Mouse (Mus musculus): ENCODE results near the gene Scarb1. TPM values are rescaled to one million over a fixed set of nuclear protein-coding genes. Genes with fewer than 3 reads are reported as not detected.
"Not testable (repeated sequence)": the region's sequence is repeated elsewhere in the genome, so short reads cannot be mapped to it uniquely, and the experiment has no call there.

Scarb1 gene
- total RNA-seq (2021), result 10 to 100 TPM; 11.7 to 25.2 TPM
- long read RNA-seq, experiment 1, transcript Scarb1-201 (13 exons, 2,521 nt), result major isoform, 6 of 12 reads
- long read RNA-seq, experiment 1, partial matches to known transcripts, result 0 of 12 reads
- long read RNA-seq, experiment 1, other reads (novel, unspliced or antisense), result 6 of 12 reads
- long read RNA-seq, experiment 2, transcript Scarb1-201 (13 exons, 2,521 nt), result major isoform, 13 of 18 reads
- long read RNA-seq, experiment 2, partial matches to known transcripts, result 1 of 18 reads
- long read RNA-seq, experiment 2, other reads (novel, unspliced or antisense), result 4 of 18 reads

DNA sequence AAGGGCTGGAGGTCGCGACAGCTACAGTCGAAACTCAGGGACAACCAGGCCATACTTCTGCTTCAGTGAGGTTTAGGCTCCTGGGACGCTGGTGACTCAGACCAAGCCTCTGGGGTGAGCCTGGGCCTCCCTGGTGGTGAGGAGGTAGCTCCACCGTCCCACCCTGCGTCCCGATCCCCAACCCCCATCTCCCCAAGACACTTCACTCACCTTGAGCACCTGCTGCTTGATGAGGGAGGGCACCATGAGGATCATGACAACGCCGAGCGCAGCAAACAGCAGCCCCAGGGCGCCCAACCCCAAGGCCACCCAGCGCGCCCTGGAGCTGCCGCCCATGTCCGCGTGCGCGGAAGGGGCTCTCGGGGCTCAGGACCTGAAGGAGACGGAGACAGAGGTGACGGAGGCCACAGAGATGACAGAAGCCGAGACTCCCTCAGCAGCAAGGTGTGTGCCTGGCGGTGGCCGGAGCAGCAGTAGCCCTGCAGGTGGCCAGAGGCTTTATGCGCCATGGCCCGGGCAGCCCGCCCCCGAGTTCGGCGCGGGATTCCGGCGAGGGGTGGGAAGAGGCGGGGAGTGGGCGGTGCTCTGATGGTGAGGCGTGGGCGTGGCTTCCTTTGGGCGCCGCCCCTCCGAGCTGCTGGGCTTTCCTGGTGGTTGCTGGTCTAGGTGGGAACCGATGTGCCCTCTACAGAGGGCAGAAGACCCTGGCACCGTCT lies at the start of gene Scarb1:
Gene Scarb1 (minus strand): TSS at position 548 of the 716 bp plus-strand sequence.
- peak; percentile 80 for DNase-seq

DNA sequence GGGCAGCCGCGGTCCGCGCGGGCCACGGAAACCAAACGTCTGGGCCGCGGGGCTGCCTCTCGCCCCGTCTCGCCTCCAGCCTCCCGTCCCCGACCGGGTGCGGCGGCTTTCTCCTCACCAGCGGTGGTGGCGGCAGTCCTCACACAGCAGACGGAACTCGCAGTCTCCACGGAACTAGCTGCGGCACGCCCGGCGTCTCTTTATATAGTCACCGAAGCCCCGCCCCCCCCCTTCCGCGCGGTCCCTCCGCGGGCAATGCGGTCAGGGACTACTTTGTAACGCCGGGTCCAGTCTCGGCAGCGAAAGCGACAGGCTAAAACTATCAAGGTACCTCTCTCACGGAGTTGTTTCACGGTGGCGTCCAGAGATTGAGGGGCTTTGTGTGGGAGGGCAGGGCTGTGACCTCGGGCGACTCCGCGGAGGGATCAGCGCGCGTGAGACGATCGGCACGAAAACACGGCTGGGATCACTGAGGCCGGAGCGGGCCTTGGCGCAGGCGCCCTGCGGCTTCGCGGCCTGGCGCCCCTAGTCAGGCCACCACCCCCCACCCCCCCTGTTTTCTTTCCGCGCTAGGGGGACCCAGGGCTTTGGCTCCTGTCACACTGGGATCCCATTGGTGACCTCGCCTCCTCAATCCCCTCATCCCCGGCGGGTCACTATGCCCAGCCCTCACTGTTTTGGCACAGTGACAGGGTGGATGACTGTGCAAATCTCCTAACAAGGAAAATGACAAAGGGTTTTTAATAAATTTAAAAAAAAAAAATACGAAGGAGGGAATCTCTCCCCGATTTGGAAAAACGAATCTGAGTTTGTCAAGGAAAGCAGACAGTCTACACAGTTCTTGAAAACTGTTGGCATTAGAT lies 48.9 kb upstream of the Scarb1 start, which contains the start of gene Ubc:
Gene Ubc (minus strand): TSS at position 624 of the 863 bp plus-strand sequence.
- peak; percentile 87 for DNase-seq

DNA sequence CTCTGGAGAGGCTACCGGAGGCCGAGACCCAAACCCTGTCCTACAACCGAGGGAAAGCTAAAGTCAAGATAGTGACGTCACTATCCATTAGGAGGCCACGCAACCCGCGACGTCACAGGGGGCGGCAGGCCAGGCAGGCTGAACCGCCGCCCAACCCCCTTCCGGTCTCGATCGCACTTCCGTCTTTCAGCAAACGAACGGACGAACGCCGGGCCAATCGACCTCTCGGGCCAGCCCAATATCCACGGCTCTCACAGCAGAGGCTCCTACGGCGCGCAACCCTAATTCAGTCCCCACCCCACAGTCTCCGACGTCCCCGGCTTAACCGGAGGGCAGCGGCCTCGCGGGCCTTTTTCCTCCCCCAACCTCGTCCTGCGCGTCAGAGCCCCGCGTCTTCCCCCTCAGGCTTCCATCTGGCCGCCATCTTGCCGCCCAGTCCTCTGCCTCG lies 48.3 kb upstream of the Scarb1 start, which contains the start of gene Gm10382:
Gene Gm10382 (plus strand): TSS at position 192 of the 448 bp plus-strand sequence.
- DNase-seq, result peak; percentile 82

DNA sequence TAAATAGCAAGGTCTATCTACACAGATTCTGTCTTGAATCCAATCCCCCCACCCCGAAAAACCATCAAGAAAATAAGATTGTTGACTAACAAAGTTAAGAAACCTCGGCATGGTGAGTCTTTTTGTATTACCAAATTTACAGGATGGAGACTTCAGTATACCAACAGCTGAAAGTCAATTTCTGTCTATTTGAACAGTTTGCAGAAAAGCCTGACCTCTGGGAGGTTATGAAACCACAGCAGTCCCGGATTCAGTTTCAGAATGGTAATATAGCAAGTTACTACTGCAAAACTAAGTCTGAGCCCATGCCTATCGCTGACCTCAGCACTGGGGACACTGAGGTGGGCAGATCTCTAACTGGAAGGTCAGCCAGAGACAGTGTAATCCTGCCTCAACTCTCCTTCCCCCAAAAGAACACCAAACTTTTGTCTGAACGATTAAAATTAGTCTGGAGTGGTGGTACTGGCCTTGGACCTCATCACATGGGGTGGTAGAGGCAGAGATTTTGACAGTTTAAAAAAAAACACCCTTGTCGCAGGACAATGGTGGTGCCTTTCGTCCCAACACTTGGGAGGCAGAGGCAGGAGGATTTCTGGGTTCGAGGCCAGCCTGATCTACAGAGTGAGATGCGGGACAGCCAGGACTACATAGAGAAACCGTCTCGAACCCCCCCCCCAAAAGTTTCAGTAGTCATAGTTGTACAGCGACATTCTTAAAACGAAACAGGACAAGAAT lies 47.6 kb upstream of the Scarb1 start:
- no peak for DNase-seq

DNA sequence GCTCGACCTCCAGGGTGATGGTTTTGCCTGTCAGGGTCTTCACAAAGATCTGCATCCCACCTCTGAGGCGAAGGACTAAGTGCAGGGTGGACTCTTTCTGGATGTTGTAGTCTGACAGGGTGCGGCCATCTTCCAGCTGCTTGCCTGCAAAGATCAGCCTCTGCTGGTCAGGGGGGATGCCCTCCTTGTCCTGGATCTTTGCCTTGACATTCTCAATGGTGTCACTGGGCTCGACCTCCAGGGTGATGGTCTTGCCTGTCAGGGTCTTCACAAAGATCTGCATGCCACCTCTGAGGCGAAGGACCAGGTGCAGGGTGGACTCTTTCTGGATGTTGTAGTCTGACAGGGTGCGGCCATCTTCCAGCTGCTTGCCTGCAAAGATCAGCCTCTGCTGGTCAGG lies 46.4 kb upstream of the Scarb1 start:
- DNase-seq, result not testable (repeated sequence)

DNA sequence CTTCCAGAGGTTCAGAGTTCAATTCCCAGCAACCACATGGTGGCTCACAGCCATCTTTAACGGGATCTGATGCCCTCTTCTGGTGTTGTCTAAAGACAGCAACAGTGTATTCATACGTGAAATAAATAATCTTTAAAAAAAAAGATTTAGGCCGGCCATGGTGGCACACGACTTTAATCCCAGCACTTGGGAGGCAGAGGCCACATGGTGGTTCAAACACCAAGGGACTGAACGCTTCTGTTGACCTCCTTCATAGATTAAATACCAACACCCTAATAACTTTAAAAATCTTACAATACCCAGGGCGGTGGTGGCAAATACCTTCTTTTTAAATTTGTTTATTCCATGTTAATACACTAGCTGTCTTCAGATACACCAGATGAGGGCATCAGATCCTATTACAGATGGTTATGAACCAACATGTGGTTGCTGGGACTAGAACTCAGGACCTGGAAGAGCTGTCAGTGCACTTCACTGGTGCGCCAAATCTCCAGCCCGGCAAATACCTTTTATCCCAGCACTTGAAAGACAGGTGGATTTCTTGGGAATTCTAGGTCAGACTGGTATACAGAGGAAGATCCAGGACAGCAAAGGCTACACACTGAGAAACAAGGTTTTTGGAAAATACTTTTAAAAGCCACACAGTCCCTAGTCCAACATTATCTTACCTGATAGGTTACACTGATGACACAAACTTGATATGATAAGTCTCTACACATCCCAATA lies 44.5 kb upstream of the Scarb1 start:
- DNase-seq, result no peak

DNA sequence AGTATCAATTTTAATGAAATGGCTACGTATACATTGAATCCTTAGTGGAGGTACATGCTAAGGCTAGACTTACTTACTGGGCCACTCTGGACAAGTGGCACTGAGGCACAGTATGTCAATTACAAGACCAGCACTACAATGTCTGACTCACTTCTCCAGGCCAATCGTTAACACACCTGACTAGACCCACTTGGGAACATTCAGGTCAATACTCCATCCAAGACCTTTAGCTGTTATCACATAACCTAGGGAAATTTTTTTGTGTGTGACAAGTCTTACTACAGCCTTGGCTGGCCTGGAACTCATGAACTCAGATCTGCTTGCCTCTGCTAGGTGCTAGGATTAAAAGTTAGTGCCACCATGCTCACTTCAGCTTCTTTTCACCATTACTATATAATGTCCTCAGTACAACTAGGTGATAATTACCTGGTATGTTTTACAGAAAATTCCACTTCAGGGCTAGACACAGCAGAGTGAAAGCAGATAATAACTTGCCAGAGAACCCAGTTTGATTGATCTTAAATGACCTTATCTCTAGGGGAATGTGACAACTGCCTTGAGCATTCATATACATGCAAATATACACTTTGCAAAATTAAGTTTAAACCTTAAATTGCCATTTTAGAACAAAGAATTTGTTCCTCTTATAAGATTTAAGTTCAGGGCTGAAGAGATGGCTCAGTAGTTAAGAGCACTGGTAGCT lies 43.8 kb upstream of the Scarb1 start:
- DNase-seq, result no peak

DNA sequence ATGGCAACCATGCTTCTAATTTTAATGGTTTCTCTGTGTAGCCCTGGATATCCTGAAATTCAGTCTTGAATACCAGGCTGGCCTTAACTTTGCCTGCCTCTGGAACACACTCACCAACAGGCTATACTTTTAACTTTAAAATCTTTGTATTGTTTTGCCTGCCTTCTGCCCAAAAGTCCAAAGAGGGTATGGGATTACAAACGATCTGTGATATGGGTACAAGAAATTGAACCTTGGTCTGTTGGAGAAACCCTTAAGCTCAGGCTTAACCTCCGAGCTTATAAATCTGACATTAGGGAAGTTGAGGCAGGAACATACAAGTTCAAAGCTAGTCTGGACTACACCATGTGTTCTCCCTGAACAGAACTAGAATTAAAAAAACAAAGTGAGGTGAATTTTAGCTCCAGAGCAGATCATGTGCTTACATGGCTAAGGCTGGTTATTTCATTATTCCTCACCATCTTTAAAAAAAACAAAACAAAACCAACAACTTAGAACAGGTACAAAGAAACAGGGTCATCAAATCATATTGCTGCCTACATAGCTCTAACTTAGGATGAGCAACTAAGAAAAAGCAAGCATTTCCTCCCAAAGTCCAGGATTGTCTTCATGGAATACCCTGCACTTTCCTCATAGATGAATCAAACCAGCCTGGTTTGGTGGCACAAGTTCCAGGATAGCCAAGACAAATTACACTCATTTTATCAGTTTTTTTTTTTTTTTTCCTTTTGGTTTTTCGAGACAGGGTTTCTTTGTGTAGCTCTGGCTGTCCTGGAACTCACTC lies 42.9 kb upstream of the Scarb1 start:
- DNase-seq, result no peak

DNA sequence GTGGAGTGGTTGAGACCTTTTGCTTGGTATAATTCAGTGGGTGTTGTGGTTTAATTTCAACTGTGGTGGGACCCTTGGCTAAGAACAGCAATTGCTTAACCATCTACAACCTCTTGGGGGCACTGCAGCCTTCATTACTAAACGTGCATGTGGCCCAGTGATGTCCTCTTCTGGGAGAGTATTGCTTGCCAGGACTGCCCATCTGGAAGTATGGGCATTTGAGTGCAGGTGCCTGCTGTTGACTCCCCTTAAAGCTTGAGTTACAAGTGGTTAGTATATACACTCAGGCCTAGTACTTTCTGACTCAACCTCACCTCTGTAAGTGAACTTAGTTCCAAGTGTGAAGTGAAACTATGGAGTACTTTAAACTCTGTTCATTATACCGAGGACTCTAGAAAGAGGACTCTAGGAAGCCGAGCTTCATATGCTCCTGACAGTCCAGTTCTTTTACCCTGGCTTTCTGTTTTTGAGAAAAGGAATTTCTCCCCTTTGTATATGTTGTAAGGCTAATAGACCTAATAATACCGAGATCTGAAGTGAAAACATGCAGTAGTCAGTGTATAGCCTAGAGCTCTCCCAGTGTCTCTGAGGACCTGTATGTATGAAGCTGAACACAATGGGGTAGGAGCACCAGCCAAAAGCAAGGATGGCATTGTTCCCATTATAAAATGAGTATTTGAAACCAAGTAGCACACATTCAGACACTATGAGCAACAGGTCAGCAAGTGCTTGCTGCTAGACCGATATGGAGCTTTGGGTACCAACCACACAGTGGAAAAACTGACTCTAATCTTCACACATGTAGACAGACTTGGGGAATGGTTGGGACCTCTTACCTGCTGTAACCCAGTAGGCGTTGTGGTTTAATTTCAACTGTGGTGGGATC lies 42.0 kb upstream of the Scarb1 start:
- DNase-seq, result no peak

DNA sequence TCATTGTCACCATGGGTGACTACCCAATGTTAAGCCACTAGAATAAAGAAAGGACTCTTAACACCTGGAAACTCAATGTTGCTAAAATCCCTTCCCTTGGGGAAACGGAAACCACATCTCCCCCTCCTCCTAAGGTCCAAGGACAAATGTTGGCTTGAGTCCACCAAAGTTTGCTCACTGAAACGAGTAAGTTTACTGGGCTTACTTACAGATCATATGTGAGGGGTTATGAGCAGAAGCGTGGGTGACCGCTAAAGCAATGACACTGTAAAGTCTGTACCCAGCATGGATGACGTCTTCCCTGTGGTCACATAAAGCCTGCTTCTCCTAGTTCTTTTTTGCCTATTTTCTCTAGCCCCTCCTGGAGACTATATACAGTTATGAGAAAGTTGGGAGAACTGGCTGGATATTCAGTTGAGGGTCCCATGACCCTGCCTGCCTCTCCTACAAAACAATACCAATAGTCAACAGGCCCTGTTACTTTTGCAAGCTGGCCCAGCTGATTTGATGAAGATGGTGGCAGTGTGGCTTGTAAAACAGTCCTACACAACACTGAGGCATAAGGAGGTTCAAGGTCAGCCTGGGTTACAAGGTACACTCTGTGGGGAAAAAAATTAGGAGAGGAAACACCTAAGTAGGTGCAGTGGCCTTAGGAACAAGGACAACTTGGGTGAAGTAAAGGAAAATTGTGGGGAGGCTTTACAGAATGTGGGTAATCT lies 41.2 kb upstream of the Scarb1 start:
- no peak for DNase-seq

DNA sequence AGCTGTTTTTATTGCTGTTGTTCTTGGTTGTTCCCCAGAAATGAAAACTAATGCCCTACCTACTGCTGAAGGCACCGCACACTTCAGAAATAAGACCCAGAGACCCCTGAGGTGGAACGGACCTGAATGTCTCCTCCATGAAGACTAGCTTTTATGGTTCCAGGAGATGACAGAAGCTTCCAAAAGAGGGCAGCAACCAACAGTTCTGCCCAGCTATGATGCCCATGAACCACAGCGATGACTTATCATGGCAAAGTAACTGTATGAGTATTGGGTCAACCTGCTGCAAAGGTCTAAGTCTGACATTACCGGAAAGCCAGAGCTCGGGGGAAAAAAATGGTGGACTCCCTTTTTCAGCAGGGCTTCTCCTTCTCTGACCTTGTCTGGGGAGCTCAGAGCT lies 38.0 kb upstream of the Scarb1 start:
- no peak for DNase-seq

DNA sequence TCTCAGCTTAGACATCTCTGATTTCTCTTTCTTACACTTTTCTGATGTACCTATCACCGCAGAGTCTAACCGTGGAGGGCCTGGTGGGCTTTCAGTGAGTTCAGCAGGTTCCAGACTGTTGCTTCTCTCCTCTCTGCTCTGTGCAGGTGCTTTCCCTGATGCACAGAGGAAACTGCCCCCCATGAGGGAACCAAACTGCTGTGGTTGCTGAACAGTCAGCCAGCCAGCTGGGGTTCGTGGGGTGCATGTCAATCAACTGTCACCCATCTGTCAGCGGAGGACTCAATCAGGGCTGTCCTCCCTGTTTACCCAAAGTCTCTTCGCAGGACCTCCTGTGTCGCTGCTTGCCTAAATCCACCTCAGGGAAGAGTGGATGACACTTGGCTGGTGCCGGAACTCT lies 36.3 kb upstream of the Scarb1 start:
- no peak for DNase-seq

DNA sequence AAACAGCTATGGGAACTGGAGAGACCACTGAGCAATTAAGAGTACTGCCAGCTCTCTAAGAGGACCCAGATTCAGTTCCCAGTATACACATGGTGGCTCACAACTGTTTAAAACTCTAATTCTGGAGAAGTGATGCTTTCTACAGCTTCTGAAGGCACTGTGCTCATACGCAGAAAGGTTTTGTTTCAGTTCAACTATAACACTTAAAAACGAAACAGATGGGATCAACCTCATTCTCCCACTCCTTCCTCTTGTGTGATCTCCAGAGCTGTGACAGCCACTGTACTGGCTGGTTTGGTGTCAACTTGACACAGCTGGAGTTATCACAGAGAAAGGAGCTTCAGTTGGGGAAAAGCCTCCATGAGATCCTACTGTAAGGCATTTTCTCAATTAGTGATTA lies 35.0 kb upstream of the Scarb1 start:
- no peak for DNase-seq

DNA sequence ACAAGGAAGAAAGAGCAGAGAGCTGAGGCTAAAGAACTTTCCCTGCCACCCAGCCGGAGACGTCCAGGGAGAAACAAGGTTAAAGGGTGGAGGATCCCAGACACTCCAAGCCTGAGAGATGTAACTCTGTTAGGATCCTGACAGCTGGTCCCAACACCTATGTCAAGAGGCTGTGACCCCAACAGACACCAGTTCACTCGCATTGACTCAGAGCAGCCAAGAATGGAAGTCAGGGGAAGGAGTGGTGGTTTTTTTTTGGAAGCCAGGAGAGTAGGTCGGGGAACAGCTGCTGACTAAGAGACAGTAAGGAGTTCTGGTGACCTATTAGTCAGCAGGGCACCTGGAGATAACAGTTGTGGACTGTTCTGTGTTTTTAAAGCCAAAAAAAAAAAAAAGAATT lies 31.1 kb upstream of the Scarb1 start:
- DNase-seq, result no peak

DNA sequence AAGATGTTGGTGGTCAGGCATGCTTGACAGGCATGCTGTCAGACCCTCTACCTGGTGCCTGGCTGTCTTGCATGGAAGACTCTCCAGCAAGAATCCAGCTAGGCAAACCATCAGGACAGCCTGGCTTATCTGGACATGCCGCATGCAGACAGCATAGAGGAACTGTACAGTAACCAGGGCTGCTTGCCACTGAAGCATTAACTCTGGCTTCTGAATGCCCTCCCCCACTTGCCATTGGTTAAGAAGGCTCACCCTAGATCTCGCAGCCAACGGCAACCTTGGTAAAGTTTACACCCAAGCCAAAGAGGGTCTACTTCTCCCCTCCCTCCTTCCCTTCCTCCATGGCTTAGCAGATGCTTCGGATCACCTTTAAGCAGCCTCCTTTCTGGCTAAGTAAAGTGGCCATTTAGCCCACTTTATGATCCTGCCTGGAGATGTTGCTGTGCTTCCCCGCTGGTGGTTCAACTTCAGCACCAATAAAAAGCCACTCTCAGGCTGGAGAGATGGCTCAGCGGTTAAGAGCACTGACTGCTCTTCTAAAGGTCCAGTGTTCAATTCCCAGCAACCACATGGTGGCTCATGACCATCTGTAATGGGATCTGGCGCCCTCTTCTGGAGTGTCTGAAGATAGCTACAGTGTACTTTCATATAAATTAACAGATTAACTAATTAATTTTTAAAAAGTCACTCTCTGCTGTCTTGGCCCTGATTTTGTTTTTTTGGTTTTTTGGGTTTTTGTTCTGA lies 30.2 kb upstream of the Scarb1 start:
- DNase-seq, result no peak

DNA sequence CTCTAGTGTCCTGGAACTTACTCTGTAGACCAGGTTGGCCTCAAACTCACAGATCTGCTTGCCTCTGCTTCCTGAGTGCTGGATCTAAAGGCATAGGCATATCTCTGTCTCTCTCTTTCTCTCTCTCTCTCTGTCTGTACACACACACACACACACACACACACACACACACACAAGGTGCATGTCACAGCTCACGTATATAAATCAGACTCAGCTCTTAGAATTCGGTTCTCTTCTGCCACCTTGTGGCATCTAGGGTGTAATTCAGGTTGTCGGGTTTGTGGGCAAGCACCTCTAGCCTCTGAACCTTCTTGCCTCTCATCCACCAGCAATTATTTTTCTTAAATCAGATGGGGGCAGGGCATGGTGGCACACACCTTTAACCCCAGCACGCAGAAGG lies 27.7 kb upstream of the Scarb1 start:
- DNase-seq, result no peak

DNA sequence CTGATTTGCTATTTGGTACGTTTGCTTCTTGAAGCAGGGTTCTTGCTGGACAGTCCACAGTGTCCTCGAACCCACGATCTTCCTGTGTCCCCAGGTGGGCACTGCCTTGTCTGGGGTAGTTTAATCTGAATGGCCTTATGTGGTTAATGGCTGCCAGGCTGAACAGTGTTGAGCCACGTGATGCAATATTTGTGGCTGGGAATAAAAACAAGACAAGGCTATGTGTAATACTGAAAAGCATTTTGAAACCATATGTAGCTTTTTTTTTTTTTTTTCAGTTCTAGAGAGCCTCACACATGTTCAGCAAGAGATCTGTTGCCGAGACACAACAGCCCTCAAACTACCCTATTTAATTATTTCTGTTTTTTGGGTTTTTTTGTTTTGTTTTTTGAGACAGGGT lies 27.3 kb upstream of the Scarb1 start:
- no peak for DNase-seq
